Mouse (Mus musculus): Measurements from ENCODE around the gene Grin2d. TPM values are rescaled to one million over a fixed set of nuclear protein-coding genes. Genes with fewer than 3 reads are reported as not detected.
"Not testable (repeated sequence)": the region's sequence is repeated elsewhere in the genome, so short reads cannot be mapped to it uniquely, and the experiment has no call there.

Grin2d gene
- total RNA-seq, 2 experiments from 2014 or later = 10.2 to 12.3 TPM

DNA sequence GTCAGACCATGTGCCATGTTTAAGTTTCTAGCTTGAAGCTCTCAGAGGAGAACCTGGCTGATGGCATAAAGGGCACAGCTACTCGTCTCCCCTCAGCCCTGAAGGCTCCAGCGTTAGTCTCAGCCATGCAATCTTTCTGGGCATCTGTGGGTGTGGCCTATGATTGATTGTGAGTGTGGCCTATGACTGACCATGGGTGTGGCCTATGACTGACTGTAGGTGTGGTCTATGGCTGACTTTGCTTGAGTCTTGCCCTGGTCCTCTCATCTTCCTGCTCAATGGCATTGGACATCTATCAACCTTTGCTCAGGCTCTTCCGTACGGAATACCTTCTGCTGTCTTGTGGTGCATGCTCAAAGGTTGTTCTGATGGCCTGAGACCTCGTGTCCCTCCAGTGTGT lies 23.4 kb upstream of the Grin2d start:
- intact Hi-C loops (cut with DNase I) = no loop called here
- no peak for DNase-seq (ENCODE audit: low spot score in 2 of 2)

DNA sequence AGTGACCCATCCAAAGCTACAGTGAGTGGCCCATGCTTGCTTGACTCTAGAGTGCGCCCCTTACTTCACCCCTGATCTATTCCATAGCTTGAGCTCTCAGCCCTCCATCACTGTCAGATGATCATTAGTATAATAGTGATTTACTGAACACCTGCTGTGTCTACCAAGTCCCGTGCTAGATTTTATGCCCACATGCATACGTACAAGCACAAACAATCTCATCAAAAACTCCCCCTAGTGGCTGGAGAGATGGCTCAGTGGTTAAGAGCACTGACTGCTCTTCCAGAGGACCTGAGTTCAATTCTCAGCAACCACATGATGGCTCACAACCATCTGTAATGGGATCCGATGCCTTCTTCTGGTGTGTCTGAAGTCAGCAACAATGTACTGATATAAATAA lies 19.9 kb upstream of the Grin2d start:
- intact Hi-C loops (cut with DNase I); DNase-seq (ENCODE audit: low spot score in 2 of 2): not testable (repeated sequence)

DNA sequence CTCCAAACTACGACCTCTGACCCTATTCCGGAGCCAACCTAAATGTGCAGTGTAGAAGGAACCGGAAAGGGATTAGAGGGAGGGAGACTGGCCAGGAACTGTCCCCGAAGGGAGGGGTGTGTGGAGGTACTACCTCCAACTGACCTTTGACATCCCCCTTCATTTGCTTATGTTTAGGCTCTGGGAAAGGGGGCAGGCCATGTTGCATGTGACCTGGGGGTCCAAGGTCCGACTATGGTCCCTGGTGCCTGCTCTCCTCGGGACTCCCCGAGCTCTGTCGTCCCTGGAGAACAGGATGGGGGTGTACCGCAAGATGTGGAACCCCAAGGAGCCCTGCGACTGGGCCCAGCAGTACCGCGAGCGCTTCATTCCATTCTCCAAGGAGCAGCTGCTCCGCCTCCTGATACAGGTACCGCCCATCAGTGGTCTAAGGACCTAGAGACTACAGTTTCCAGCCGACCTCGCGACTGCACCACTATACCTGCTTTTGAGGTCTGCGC lies 19.1 kb upstream of the Grin2d start:
- intact Hi-C loops (cut with DNase I) = no loop called here

DNA sequence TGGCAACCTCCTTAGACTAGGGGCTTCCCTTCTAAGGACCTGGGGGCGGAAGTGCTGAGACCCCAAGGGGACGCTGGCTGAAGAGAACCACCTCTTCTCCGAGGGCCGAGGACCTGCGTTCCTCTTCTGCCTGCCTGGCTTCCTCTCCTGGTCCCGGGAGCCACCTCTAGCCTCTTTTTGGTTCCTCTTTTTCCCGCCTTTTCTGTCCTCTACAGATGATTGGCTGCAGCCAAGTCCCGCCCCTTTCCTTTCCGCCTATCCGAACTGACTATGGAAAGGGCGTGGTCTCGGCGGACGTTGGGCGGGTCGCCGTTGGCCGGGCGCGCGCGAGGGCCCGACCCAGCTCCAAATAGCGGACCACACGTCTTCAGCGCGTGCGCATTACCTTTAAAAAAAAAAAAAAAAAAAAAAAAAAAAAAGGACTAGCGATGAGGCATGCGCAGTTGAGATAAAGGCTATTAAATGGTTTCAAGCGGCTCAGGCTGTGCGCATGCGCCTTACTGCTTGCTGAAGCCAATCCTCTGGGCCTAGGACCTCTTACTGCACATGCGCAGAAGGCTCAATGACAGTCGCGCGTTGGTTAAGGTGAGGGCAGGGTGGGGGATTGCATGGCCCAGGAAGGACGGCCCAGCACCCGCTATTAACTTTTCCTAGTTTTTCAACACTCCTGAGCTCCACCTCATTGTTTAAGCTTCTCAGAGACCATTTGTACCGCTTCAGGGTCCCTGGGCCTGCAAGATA lies 18.5 kb upstream of the Grin2d start, which contains the start of the genes Syngr4 and Tmem143:
Syngr4 (minus strand) TSS at position 198 of the 741 bp plus-strand sequence.
Tmem143 (plus strand) TSS at position 425 of the 741 bp plus-strand sequence.
- DNase-seq (ENCODE audit: low spot score in 2 of 2) = peak; percentile 96 to 97
- intact Hi-C loops (cut with DNase I) = no loop called here

More for the DNA sequence above, 19.1 kb upstream of the Grin2d start:
- DNase-seq (ENCODE audit: low spot score in 2 of 2) = peak; percentile 63 to 66

DNA sequence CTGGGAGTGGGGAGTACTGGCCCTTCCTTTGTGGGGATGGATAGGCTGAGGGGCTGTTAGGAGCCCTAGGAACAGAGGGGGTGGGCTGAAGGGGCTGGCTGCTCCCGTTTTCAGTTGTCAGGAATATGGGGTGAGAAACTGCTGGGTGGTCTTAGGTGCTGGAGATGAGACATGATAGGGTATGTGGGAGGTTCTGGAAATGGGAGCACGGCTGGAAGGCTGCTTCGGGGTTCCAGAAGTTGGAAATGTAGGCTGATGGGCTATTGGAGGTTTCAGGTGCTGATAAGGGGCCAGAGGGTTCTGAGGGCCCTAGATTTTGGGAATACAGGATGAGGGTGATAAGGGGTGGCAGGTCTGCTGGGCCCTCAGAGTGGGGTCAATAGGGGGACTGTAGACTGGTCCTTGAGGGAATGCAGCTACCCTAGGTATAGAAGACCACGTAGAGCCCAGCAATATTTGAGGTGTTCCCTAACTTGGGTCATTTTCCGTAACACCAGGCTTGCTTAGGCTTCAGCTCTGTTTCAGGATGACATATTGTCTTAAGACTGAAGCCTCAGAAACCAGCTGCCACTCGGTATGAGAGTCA lies 17.8 kb upstream of the Grin2d start:
- no peak for DNase-seq (ENCODE audit: low spot score in 2 of 2)

DNA sequence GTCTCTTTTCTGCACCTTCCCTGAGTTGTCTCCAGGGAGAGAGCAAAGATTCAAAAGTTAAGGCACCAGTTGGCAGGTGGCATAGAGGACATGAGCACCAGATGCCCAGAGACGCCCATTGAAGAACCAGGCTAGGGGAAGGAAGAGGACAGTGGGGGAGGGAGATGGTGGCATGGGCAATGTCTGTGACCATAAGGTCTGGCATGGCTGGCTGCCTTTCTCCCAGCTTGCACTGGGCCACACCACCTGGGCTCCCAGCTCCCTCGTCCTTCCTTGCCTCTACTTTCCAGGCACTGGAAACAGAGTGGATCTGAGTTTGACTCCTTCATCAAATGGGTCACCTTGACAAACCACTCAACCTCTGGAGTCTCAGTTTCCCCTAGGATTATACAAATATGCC lies 14.5 kb upstream of the Grin2d start:
- no peak for DNase-seq (ENCODE audit: low spot score in 2 of 2)
- intact Hi-C loops (cut with DNase I) = no loop called here

More for the DNA sequence above, 17.8 kb upstream of the Grin2d start:
- intact Hi-C loops (cut with DNase I) = no loop called here

DNA sequence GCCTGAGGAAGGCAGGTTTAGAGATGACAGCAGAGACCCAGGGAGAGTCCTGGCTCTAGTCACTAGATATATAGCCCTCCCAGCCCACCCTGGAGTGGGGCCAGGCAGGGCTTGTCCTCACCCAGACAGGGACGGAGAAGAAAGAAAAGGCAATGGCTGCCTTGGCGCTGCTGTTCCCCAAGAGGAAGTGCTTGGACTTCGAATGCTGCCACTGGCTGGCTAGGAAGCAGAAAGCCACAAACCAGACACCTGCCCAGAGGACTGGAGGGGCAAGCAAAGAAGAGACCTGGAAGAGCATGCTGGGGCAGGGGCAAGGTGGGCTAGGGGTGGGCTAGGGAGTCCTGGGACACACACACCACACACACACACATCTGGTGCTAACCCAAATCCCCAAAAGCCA lies 9.1 kb upstream of the Grin2d start:
- intact Hi-C loops (cut with DNase I) = no loop called here
- no peak for DNase-seq (ENCODE audit: low spot score in 2 of 2)

DNA sequence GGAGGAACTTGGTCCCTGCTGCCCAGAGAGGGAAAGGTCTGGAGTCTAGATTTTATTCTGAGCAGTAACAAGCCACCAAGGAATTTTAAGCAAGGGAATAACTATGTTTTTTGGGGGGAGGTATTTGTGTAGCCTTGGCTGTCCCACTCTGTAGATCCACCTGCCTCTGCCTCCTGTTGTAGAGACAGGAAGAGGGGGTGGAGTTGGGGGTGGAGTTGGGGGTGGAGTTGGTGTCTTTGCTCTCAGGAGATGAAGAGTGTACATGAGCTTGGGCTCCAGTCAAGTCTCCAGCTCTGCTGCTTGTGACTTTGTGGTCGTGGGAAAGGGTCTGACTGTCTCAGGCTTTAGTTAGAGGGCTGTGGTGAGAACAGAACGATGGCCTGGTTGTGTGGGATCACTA lies 2.8 kb upstream of the Grin2d start:
- no peak for DNase-seq (ENCODE audit: low spot score in 2 of 2)
- intact Hi-C loops (cut with DNase I) = no loop called here

DNA sequence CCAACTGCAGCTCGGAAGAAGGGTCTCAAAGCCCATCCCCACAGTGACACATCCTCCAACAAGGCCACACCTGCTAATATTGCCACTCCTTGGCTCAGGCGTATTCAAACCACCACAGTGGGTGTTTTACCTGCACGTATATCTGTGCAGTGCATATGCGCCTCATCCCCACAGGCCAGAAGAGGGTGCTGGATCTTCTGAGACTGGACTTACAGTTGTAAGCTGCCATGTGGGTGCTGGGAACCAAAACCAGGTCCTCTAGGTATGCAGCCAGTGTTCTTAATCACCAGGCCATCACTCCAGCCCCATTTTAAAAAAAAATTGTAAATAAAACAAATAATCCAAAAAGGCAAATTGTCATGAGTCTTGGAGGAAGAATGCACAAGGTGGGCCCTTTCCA lies 2.4 kb upstream of the Grin2d start:
- intact Hi-C loops (cut with DNase I) = no loop called here

DNA sequence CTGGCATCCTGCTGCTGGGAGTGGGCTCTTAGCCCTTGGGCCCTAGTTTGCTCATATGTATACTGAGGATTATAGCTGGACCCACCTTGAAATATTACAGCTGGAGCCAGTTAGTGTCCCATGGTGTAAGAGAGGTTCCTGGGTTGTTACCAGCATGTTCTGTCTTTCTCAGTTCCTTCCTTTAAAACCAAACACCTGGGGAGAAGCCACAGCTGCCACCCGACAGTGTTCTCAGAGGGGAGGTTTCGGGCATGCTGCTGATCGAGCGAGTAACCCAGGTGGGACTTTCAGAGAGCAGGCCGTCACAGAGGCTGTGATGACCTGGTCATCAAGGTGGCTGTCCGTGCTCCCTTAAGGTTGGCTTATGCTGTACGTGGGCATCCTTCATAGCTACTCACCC lies 1.3 kb downstream of the Grin2d start:
- DNase-seq (ENCODE audit: low spot score in 2 of 2) = no peak

More for the DNA sequence above, 2.4 kb upstream of the Grin2d start:
- no peak for DNase-seq (ENCODE audit: low spot score in 2 of 2)

DNA sequence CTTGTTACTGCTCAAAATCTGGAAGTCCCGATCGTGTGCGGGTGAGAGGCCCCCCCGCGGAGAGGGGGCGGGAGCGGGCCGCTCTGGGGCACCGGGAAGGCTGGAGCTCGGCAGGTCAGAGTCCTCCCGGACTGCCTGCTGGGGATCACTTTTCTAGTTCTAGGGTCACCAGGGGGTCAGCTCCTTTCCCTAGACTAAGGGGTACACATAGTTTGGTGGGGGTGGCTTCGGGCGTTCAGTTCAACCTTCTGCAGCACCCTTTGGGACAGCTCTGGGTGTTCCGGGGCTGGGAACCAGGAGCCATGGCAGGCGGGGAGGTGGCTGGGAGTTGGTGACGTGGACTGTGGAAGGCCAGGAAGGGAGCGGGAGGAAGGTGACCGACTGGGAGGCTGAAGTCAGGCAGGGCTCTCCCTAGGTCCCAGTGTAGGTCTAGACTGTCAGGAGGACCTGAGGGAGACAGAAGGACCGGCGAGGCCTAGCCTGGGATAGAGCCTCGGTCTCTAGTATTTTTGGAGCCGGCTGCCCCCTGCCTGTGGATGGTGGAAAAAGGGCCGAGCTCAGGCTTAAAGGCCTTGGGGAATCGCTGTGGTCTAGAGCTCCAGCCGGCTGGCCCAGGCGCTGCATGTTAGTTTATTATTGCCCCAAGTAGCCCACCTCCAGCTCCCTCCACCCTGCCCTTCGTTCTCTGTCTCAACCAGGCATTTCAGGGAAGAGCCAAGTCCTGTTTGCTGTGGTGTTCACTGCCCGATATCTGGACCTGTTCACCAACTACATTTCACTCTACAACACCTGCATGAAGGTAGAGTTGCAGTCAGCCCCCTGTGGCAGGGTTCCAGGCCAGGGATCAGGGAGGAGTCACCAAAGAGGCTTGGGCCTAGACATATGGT lies 4.9 kb downstream of the Grin2d start:
- peak; percentile 61 to 62 for DNase-seq (ENCODE audit: low spot score in 2 of 2)
- intact Hi-C loops (cut with DNase I) = loop anchor here (2.0 to 5.0 kb wide), 2 partner anchors 64 to 135 kb away; no protein-coding TSS in a partner anchor

More for the DNA sequence above, 1.3 kb downstream of the Grin2d start:
- intact Hi-C loops (cut with DNase I) = no loop called here

DNA sequence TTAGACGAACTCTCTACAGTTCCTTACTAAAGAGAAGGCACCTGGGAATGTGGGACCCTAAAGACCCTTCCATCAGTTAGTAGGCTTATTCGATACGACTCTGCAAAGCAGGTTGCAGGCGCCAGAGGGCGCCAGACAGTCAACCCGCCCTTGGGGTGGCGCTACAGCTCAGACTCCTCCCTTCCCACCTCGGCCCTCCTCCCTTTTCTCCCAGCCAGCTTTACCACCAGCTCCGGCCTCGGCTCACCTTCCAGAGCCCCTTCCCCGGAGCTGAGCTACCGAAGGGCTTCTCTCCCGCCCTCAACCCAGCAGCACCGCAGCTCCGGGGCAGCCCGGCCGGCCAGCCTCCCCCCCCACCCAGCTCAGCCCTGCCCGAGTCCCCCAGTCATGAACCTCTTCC lies 5.6 kb downstream of the Grin2d start, which contains the start of gene Kdelr1:
Kdelr1 (plus strand) TSS at position 149 of the 400 bp plus-strand sequence.
- intact Hi-C loops (cut with DNase I) = loop anchor here (2.0 to 5.0 kb wide), 2 partner anchors 65 to 136 kb away; no protein-coding TSS in a partner anchor
- DNase-seq (ENCODE audit: low spot score in 2 of 2) = peak; percentile 84 to 89

DNA sequence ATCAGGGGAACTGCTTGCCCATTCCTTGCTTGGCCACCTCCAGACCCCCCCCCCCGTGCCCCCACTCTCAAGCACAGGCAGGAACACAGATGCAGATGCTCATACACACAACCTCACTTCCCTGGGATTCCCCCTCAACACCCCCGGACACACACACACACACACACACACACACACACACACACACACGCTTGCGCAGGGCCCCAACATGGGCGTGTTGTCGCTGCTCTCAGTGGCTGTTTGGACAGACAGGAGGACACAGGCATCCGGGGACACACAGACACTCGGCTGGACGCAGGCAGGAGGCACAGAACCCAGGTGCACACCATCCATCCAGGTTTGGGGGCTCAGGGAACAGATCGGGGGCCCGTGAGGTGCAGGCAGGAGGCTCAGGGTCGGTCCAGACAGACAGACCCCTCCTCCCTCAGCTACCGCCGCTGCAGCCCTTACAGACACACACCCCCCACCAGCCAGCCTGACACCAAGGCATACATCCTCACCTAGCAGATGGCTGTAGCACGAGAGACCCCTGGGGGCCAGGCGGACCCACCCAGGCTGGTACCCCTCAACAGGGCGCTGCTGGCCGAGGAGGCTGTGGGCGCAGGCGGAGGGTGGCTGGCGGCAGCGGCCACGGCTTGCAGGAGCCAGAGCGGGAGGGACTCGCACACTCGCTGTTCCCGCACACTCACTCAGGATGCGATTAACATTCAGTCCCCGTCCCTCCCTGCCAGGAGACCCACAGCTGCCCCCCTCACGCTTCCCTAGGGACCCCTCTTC lies 7.7 kb downstream of the Grin2d start:
- intact Hi-C loops (cut with DNase I) = loop anchor here (5.0 kb wide), 1 partner anchor 67 kb away; no protein-coding TSS in a partner anchor

DNA sequence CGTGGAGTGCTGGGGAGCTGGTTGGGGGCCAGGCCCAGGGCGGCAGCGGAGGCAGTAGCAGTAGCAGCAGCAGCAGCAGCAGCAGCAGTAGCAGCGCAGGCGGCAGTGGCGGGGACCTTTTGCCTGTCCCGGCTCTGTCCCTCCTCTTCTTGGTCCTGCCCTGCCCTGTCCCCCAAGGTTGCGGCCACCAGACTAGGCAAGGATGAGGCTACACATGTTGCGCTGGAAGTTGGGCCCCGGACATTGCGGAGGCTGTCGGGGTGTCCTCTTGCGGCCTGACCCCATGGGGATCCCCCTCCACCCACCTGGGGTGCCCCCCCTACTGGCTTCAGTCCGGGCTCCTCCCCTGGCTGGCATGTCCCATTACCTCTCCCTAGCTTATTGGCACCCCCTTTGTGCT lies 8.4 kb downstream of the Grin2d start:
- DNase-seq (ENCODE audit: low spot score in 2 of 2) = no peak
- intact Hi-C loops (cut with DNase I) = loop anchor here (5.0 kb wide), 1 partner anchor 68 kb away; no protein-coding TSS in a partner anchor

More for the DNA sequence above, 7.7 kb downstream of the Grin2d start:
- no peak for DNase-seq (ENCODE audit: low spot score in 2 of 2)

DNA sequence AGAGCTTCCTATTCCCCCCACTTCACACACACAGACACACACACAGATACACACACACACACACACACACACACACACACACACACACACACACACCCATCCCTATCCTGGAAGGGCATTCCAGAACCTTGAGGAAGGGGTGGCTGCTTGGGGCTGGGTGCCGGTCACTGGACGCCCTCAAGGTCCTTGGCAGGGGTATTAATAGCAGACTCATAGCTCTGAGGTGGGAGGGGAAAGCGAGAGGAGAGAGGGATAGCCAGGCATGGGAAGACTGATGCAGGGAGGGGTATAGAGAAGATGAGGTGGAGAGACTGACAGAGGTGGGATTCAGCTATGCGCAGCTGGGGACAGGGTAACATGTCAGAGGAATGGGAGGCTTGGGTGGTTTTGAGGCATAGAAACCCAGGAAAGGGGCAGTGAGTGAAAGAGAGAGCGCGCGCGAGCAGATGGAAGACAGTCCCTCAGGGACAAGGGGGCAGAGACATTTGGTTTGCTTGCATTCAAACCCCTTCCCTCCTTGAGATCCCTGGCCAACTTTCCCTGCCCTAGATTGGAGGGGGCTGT lies 9.0 kb downstream of the Grin2d start:
- no peak for DNase-seq (ENCODE audit: low spot score in 2 of 2)
- intact Hi-C loops (cut with DNase I) = no loop called here

DNA sequence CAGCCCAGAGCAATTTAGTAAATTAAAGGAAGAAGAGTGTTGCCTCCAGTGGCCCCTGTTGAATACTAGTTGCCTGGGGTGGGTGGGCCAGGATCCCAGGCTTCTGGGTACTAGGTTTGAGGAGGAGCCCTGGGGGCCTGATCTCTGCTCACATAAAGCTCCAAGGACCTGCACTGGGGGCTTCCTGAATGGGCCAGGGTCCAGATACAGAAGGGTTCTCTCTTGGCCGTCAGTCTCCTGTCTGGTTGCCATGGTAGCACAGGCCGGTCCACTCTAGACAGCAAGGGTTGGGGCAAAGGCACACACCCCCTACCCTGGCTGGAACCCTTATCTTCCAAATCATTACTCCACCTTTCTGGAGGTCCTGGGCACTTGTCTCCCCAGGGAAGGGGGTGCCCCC lies 10.3 kb downstream of the Grin2d start:
- no peak for DNase-seq (ENCODE audit: low spot score in 2 of 2)
- intact Hi-C loops (cut with DNase I) = no loop called here

DNA sequence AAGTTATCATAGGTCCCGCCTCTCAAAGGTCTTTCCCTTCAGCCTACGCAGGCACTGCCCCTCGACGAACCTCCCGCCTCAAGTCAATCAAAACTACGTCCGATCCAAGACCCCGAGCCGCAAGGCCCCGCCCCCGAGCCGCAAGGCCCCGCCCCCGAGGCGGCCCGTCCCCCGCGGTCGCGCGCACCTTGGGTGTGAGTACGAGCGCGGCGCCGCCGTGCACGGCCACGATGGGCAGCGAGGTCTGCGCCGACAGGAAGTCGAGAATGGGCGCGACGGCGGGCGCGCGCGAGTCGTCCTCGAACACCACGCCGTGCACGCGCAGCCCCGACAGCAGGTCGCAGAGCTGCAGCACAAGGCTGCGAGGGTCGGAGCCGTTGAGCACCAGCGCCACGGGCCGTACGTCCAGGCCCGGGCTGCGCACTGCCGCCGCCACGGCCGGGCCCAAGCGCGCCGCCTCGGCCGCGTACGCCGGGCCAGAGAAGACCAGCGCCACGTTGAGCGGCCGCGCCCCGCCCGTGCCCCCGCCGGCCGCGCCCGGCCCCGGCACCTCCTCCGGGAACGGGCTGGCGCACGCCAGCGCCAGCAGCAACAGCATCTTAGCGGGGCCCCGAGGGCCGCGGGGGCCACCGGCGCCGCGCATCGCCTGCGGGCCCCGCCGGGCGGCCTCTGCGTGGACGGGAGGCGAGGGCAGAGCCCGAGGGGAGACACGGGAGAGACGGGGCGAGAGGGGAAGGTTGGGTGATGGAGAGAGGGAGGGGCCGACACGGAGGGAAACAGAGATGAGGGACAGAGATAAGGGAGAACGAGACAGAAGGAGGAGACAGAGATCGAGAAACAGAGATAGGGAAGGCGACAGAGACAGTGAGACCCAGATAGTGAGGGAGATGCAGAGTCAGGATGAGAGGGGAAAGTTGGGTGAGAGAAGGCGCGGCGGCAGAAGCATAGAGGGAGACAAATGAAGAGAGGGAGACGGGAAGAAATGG lies 12.0 kb downstream of the Grin2d start:
- DNase-seq (ENCODE audit: low spot score in 2 of 2) = peak; percentile 81 to 82
- intact Hi-C loops (cut with DNase I) = no loop called here
